Mouse (Mus musculus): ENCODE measurements around the gene Krt71.
A peak's percentile ranks its signal among the peaks of the same experiment; 100 is the strongest.
"Not testable (repeated sequence)": the region's sequence is repeated elsewhere in the genome, so short reads cannot be mapped to it uniquely, and the experiment has no call there.

Krt71 gene

GRCm38 (mm10) chr15:101742711-101743110, at the start of gene Krt71:
Gene Krt71, minus strand, starts transcription at chr15:101743109.
- DNase-seq, result no peak

GRCm38 (mm10) chr15:101790867-101791266, 48.0 kb upstream of the Krt71 start:
- no peak for DNase-seq

GRCm38 (mm10) chr15:101786360-101786759, 43.5 kb upstream of the Krt71 start, which contains the start of gene Krt72:
Gene Krt72, minus strand, starts transcription at chr15:101786460.
- DNase-seq, result no peak

GRCm38 (mm10) chr15:101773420-101773819, 30.5 kb upstream of the Krt71 start:
- DNase-seq, result peak; percentile 22 to 25

- peak; percentile 81 to 84 for DNase-seq
These were observed 29.8 kb upstream of the Krt71 start for GRCm38 (mm10) chr15:101772711-101773081.

GRCm38 (mm10) chr15:101772080-101772710, 29.3 kb upstream of the Krt71 start:
- DNase-seq, result no peak

- no peak for DNase-seq
These were observed 27.3 kb upstream of the Krt71 start for GRCm38 (mm10) chr15:101770226-101770625.

GRCm38 (mm10) chr15:101737786-101738185, 5.1 kb downstream of the Krt71 start:
- DNase-seq, result no peak

- DNase-seq, result no peak
These were observed 12.3 kb downstream of the Krt71 start for GRCm38 (mm10) chr15:101730653-101731052.

- DNase-seq, result peak; percentile 26 to 54
These were observed 18.2 kb downstream of the Krt71 start for GRCm38 (mm10) chr15:101724686-101725085.

GRCm38 (mm10) chr15:101715831-101716230, 27.1 kb downstream of the Krt71 start:
- no peak for DNase-seq

- peak; percentile 23 to 38 for DNase-seq
These were observed 28.6 kb downstream of the Krt71 start for GRCm38 (mm10) chr15:101714356-101714755.

GRCm38 (mm10) chr15:101713731-101714130, 29.2 kb downstream of the Krt71 start:
- DNase-seq, result no peak

- DNase-seq, result no peak
These were observed 30.2 kb downstream of the Krt71 start, which contains the start of gene Krt5 for GRCm38 (mm10) chr15:101712720-101713119. Gene Krt5, minus strand, starts transcription at chr15:101712898.

GRCm38 (mm10) chr15:101708683-101709082, 34.2 kb downstream of the Krt71 start:
- DNase-seq, result no peak

- DNase-seq, result no peak
These were observed 35.5 kb downstream of the Krt71 start for GRCm38 (mm10) chr15:101707454-101707853.

GRCm38 (mm10) chr15:101704066-101704465, 38.8 kb downstream of the Krt71 start:
- no peak for DNase-seq

GRCm38 (mm10) chr15:101702380-101702779, 40.5 kb downstream of the Krt71 start:
- no peak for DNase-seq

GRCm38 (mm10) chr15:101699866-101700265, 43.0 kb downstream of the Krt71 start:
- no peak for DNase-seq

- no peak for DNase-seq
These were observed 43.7 kb downstream of the Krt71 start for GRCm38 (mm10) chr15:101699192-101699591.

GRCm38 (mm10) chr15:101697326-101698188, 45.4 kb downstream of the Krt71 start:
- DNase-seq, result no peak

GRCm38 (mm10) chr15:101694207-101694606, 48.7 kb downstream of the Krt71 start, which contains the start of gene Krt6a:
Gene Krt6a, minus strand, starts transcription at chr15:101694307.
- DNase-seq, result no peak

GRCm38 (mm10) chr15:101690460-101690859, 52.4 kb downstream of the Krt71 start:
- not testable (repeated sequence) for DNase-seq

- peak; percentile 32 to 63 for DNase-seq
These were observed 54.7 kb downstream of the Krt71 start for GRCm38 (mm10) chr15:101688161-101688560.
